Mouse (Mus musculus): Measurements from ENCODE around the gene Grm1.
A peak's percentile ranks its signal among the peaks of the same experiment; 100 is the strongest.
"Not testable (repeated sequence)": the region's sequence is repeated elsewhere in the genome, so short reads cannot be mapped to it uniquely, and the experiment has no call there.

Grm1 gene

DNA sequence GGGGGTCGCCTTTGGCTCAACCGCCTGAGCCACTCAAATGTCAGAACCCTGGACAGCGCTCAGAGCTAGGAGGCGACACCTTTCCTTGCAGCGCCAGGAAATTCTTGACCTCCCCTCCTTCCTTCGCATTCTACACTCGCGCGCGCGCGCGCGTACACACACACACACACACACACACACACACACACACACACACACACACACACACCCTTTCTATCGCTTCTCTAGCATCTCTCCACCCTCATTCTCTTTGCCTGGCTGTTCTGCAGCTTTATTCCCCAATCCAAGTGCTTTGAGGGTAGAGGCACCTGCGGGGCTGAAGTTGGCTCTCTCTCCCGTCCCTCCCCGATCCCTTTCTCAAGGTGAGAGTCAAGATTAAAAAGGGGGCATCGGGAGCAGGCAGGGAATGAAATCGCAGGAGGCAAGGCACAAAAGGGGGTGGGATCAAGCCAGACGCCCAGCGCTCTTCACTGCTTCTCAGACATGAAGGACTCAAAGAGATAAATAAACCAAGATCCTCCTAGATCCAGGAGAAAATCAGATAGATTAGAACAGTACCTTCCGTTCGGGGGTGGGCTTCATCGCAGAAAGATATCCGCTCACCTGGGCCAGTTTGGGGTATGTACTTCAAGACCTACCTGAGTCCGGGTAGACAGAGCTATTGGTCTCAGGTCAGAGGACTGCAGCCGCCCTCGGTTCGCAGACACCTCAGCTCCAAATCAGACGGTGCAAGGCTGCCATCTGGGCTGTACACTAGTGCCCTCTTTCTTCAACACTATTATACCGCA lies at the start of gene Grm1:
Gene Grm1, minus strand, starts transcription at position 746 of the 788 bp plus-strand sequence.
- peak; percentile 85 for DNase-seq (ENCODE audit: low spot score)

DNA sequence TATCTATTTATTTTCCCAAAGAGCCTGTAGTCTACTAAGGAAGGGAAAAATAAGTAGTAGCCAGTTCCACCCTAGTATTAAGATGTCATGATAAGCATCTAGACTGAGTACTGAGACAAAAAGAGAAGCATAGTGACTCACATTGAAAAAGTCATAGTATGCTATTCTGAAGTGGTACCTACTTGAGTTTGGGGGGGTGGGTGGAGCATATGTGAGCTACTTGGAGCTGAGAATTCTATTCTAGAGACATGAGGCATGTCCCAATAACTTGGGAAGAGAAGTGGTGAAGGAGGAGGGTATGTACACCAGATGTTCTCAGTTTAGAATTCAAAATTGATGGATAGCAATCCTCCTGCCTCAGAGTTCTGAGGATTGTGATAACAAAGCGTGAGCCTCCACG lies 39.6 kb upstream of the Grm1 start:
- no peak for DNase-seq (ENCODE audit: low spot score)

DNA sequence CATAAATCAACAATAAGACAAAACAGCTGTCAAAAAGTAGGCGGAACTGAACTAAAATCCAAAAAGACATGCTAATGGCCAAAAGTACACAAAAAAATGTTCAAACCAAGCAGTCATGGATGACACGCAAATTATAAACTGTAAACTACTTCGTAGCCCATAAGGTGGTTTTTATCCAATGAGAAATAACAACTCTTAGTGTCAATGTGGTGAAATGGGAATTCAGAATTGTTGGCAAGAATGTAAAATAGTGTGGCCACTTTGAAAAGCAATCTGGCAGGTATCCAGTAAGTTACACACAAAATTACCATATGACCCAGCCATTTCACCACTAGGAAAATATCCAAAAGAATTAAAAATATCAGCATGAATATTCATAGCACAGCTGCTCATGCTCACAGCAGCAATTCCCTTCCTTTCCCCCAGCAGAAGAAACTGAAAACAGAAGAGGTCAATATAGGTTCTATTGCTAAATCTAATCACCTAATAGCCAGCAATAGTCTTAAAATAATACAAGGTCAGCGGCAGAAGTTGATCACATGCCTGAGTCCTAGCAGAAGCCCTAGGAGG lies 16.4 kb upstream of the Grm1 start:
- DNase-seq (ENCODE audit: low spot score), result no peak

DNA sequence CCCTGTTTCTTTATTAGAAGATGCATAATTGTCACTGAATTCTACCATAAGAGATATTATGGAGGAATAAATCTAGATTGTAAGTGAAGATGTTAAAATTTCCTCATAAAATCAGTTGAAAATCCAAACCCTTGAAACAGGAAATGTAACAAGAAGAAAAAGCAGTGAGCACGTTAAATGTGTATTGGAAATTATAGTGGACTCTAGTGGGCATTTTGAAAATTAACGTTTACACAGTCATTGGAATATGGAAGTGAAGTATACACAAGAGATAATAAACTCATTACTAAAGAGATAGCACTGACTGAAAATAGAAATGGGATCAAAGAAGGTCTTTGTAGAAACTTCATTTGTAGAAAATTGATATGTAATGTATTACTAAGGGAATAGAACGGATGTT lies 4.2 kb upstream of the Grm1 start:
- DNase-seq (ENCODE audit: low spot score), result no peak

DNA sequence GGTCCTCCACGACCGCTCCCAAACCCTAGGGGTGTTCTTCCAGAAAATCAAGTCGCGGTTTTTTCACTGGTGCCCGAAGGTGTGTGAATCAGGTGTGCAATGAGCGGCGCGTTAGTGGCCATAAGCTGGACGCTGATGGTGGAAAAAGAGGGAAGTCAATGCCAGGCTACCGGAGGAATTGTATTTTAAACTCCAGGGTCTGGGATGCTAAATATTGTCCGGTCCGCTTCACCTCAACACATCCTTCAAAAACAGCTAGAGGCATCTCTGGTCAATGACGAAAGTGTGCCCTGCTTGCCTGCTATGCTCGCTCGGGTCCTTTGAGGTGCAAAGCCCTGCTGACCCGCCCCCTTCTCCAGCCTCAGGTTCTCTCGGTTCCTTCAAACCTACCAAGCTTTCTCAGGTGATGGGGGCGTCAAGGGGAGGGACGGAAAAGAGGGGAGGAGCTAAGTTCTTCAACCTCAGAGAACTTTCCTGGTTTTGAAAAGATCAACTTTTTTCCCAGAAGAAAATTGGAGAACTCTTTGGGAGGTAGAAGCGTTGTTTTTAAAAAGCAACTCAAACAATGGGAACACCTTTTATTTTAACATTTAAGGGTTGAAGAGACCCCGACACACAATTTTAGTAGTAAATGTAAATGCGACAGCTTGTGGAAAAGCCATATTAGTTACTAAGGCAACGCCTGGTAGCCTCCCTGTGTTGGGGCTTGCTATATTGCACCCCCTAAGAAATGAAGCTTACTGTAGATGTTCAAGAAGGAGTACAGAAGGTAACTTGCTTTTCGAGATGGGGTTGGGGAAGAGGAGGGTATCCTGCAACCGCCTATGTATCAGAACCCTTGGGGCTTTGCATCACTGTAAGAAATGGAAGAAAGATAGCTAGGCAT lies 1.2 kb downstream of the Grm1 start:
- DNase-seq (ENCODE audit: low spot score), result no peak

DNA sequence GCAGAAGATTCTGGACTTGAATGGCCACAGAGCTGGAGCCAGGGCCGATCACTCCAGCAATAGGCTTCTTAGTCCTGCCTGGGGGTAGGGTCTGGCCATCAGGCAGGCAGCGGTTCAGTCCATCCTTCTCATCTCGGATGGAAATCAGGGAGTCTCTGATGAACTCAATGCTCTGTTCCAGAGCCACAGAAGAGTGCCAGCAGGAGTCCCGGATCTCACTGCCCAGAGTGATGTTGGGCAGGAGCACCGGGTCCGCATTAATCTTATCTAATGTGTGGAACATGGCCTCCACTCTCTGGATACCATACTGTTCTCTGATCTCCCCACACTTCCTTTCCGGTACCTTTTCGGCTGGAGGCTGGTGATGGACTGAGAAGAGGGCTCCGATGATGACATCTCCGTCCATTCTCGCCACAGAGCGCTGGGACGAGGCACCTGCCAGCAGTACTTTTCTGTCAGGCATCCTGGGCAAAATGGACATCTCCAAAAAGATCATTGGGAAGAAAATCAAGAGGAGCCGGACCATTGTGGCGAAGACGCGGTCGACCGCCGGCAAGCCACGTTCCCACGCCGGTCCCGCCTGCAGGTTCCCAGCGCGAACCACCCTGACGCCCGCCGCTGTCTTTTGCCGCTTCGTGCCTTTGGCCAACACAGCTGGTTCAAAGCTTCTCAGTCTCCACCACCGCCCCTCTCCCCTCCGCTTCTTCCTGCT lies 2.0 kb downstream of the Grm1 start:
- peak; percentile 26 for DNase-seq (ENCODE audit: low spot score)

DNA sequence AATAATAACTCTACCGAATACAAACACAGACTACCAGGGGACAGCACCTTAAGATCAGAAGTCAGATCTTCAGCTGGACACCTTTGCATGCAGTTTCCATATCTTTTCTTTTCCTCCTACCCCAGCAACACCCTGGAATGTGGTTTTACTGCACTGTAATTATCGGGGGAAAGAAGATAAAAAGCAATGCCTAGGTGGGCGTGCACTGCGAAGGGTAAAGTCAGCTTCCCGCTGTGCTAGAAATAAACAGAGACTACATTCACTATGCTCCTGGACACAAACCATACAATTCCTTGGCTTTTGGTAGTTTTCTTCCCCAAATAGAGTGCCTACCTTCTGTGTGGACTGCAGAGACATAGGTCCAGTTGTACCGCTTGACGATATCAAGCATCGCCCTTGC lies 2.6 kb downstream of the Grm1 start:
- no peak for DNase-seq (ENCODE audit: low spot score)

DNA sequence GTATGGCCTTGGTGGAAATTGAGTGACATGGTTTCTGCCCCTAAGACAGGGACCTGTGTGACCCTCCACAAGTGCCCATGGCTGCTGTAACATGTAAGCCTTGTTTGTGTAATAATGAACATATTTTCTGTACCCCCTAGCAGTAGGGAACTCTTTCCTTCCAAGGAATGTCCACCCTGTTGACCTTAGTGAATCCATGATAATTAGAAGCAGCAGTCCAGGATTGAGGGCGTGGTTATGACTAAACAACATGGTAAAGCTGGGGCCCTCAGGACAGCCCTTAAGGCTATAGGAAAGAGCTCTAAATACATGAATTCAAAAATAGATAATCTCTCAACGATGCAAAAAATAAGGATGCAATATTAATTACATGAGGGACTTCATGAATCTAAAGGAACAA lies 17.0 kb downstream of the Grm1 start:
- peak; percentile 33 for DNase-seq (ENCODE audit: low spot score)

DNA sequence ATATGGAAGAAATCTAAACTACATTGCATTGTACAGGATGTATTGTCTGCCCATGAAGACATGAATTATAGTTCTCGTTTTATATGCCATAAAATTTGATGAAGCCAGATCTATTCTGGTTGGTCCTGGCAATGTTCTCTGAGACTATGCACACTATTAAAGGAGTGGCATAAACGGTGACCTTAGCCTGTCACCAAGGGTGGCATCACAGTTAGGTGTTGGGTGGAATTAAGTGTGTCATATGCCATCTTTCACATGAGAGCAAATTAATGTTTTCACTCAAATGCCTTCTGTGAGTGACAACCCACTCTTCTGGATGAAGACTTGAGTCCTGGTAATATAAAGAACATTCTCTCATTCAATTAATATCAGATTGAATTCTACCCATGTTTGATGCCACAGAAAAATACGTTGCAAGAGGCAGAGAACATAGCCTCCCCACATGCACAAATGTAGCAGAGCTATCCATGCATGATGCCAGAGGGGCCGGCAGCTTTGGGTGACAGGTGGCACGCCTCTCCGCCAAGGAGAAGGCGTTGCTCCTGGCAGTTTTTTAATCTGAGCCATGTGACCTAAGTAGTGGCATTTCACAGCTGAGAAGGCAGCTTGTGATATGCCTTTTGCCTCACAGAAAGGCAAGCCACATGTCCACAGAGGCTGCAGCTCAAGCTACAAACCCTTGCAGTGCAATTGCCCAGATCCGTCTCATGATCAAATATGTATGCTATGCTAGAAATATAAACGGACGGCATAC lies 20.7 kb downstream of the Grm1 start:
- no peak for DNase-seq (ENCODE audit: low spot score)

DNA sequence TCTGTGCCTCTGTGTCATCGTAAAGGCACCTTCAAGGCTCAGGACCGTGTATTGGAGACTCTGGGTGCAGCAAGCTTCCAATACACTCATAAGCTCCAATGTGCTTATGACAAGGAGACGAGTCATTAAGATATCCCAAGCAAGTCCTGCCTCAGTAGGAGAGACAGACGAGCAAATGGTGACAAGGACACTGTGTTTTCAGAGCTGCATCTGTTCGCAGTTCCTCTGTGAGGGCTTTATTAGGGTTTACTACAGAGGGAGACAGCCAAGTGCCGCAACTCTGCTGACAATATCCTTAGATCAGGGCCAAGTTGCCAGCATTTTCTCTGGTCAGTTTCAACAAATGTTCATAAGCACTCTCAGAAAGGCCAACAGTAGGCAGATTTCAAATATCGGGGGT lies 32.8 kb downstream of the Grm1 start:
- no peak for DNase-seq (ENCODE audit: low spot score)

DNA sequence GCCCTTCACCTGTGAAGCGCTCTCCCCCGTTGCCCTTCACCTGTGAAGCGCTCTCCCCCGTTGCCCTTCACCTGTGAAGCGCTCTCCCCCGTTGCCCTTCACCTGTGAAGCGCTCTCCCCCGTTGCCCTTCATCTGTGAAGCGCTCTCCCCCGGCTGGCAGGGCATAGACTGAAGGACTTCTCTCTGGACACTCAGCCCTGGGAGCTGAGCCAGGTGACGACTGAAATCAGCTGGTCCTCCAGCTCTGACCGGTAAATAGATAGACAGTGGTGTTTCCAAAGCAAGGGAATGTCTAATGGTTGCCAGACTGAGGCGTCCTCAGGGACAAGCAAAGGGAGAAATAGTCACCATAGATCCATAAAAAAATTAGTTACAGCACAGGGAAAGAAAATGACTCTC lies 36.7 kb downstream of the Grm1 start:
- not testable (repeated sequence) for DNase-seq (ENCODE audit: low spot score)

DNA sequence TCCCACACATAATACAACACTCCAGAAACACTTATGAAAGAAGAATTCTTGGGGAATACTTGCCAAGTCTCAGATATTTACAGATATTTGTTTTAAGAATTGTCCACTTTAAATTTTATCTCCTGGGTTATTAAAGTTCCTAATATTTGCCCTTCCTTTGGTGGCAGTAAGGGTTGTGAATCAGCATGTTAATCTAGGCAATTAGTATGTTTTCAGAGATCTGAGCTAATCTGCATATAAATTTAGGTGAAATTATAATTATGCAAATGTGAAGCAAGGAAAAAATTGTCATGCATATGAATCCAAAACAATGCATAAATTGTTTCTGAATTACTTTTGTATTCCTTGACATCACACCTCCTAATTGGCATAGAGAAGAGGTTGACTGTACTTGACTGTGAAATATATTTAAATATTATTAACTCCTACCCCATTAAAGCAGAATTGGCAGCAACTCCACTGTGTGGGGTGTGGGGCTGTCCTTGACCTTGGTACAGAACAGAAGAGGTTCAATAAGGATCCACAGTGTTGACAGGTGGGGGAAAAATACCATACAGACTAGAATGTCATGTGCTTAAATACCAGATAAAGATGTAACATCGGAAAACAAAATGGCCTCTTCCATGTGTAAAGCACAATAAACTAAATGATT lies 37.6 kb downstream of the Grm1 start:
- no peak for DNase-seq (ENCODE audit: low spot score)

DNA sequence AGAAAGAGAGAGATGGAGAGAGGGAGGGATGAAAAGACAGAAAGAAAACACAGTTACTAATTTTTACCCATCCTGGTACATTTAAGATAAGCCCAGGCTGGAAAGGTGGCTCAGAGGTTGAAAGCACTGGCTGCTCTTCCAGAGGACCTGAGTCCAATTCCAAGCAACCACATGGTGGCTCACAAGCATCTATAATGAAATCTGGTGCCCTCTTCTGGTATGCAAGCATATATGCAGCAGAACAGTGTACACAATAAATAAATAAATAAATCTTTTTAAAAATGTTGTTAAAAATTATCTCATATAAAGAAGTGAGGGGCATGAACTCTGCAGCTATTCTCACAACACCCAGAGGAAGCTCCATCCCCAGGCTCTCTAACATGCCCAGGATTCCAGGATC lies 42.8 kb downstream of the Grm1 start:
- DNase-seq (ENCODE audit: low spot score), result no peak

DNA sequence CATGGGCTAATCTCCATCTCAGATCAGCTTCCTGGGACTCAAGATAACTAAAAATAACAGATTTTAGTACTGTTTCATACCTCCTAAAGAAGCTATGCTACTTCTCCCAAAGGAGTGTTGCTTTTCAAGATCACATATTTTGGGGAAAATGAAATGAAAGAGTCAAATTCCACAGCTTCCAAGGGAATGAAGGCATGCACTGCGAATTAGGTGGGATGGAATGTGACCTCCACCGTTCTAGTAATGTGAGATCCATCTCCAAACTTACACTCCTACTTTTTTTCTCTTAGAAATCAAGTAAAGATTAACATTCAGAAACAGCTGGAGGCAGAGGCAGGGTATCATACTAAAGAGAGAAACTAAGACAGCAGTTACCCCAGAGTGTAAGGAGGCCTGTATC lies 49.9 kb downstream of the Grm1 start:
- no peak for DNase-seq (ENCODE audit: low spot score)

DNA sequence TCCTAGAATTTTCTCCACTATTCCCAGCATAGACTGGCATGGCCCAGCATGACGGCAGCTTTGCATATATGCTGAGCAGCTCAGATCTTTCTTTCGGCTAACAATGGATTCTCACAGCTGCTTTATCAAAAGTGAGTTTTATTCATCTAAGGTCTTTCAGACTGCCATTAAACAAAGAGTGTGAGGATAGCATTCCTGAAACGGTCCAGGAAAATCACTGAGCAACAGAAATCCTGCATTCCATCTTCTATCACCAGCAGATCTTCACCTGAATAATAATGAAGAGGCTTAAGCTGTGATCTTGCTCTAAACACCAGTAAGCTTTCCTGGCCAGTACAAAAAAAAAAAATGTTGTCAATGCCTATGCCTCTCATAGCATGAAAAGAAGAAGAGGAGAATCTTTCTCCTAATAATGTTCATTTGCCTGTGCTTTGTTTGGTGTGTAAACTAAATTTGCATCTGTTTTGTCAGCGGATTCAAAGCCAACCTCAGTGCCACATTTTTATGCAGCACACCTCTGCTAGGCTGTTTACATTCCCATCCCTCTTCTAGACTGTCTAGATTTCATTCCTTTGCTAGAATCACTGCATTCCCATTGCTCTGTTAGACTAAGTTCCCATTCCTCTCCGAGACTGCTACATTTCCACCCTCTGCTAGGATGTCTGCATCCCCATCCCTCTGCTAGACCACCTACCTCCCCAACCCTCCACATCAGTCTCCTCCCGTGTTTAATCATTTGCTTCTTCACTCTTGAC lies 56.2 kb downstream of the Grm1 start:
- no peak for DNase-seq (ENCODE audit: low spot score)

DNA sequence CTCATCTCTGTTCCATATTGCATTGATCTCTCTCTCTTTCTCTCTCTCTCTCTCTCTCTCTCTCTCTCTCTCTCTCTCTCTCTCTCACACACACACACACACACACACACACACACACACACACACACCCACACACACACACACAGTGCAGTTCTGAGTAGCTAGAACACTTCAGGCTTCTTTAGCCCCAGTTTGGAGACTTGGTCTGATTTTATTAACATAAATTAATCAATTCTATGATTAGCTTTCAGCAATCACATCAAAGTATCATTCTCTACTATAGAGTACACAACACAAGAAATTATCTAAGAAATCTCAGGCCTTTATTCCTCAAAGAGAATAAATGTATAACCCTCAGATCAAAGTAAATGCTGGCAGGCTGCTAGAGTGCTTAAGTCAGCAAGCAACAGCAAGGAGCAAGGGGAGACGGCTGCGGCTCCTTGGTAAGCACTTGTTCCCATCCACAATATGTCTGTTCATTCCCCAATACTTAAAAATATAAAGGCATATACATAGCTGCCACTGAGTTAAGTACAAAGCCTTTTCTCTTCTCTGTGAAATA lies 63.1 kb downstream of the Grm1 start:
- DNase-seq (ENCODE audit: low spot score), result no peak

DNA sequence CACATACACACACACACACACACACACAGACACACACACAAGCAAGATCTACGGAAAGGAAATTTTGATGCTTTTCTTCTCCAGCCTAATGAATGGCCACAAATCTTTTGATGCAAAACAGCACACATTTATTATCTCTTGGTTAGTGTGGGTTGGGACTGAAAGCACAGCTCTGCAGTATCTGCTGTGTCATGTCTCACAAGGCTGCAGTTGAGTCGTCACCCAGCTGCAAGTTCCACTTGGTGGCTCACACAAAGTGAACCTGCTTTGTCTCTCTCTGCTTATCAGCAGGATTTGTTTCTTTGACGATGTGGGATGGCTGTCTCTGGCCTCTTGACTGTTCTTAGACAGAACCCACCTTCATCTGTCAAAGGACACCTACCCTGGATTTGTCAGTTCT lies 68.5 kb downstream of the Grm1 start:
- no peak for DNase-seq (ENCODE audit: low spot score)

DNA sequence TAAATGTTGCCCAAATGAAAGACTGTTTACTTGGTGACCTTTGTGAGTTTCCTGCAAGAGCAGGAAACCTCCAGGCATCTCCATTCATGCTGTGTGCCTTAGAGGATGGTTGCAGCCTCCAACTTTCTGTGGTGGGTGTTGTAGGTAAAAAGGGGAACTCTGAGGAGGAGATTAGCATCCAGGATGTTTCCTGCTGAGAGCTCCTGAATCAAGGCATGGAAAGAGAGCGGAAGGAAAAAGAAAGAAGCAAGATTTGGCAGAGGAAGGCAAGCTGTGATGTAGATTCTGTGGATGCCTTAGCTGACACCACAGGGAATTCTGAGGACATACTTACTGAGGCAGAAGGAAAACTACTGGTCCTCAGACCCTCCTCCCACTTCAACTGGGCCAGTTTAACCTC lies 85.4 kb downstream of the Grm1 start:
- no peak for DNase-seq (ENCODE audit: low spot score)

DNA sequence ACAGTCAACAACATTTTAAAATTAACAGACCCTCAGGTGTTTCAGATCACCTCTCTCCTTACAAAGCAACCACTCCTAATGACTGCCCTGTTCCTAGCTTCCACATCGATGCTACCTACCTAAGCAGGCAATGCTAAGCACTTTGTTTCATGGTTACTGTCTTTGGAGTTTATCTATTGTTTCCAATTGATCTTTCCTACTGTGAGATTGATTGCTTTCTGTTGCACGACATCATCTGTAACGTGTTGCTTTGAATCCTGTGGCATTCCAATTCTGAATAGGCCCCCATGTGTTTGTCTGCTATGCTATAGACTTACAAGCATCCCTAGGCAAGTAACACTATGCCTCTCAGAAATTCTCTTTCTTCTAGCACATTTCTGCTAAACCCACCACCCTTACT lies 90.4 kb downstream of the Grm1 start:
- DNase-seq (ENCODE audit: low spot score), result no peak

DNA sequence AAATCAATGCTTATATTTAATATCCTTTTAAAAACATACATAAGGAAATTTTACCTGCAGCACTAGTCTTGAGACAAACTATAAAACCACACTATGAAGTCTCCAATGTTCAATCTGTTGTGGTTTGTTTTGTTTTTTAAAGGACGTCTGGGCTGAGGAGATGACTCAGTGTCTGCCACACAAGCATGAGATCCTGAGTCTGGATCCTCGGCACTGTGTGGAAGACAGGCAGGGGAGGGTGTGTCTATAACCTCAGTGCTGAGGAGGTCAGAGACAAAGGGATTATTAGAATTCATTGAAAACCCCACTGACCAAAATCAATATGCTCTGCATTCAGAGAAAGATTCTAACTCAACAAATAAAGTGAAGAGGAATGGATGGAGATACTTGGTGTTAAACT lies 110.8 kb downstream of the Grm1 start:
- DNase-seq (ENCODE audit: low spot score), result no peak

Data from embryo, embryonic 10 days (tissue).